Mouse (Mus musculus) cerebellum, adult 2 months (tissue): ENCODE measurements around the gene Alpi.

Experiments used
- CTCF ChIP-seq: fragments of 200-500 bp; IDR thresholded peaks from 2 replicates; pipeline ENCODE4 v1.5.1; 2011; ENCODE audit warnings: low read depth, mild to moderate bottlenecking, control low read depth, low read length, moderate library complexity, borderline replicate concordance; ENCODE audit not compliant: insufficient read depth
- POLR2A ChIP-seq: fragments of 200-500 bp; IDR thresholded peaks from 2 replicates; pipeline ENCODE4 v1.6.1; 2011; ENCODE audit warnings: low read length, control low read depth, borderline replicate concordance; ENCODE audit not compliant: insufficient read depth

DNA sequence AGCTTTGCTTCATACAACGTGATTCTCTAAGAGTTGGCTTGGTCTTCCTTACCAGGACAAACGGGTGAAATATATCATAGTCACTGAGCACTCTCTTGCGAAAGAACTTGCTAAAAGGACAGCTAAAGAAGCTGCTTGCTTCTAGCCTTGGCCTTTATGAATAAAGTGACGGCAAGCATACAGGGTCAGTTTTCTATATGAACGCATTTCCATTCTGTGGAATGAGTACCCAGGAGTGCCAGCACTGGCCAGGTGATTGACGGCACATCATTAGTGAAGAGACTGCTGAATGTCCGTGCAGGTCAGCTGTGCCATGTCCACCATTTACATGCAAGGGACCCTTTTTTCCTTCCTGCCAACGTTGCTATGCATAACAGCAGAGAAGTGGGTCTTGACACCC lies 5.1 kb upstream of the Alpi start:
- TF ChIP-seq CTCF: no peak
- no peak for TF ChIP-seq POLR2A
